Comparison of ENCODE assay signal across 12 mouse cellular contexts in genomic region chr16:38688531-38689264, GRCm38 (mm10). TPM values are rescaled to one million over a fixed set of nuclear protein-coding genes. Genes with fewer than 3 reads are reported as not detected.
DNase-seq lines count a peak whose midpoint lies in the region; ATAC-seq and TF ChIP-seq lines count a peak whose summit lies in the region.
"Had no signal": no experiment of that assay in that cellular context is flagged by ENCODE, and none has a peak within 500 bp of the region (broad histone marks: within the 10 kb centered on the region; RNA-seq: fewer than 3 reads in every experiment).

No protein-coding gene starts in this region.

- no peak overlapping the region for H3K4me2 ChIP-seq in kidney, embryonic 14.5 days (replicated peaks; ENCODE audit: low read depth, low read length)
- H3K4me2 ChIP-seq: lung, embryonic 14.5 days had no signal

- 69% methylated on average over 12 of the region's 12 CpGs for WGBS in kidney, adult 2 months
- 86% methylated on average over 12 of the region's 12 CpGs for WGBS in kidney, embryonic 14.5 days

- peak; percentile 39 for DNase-seq in kidney, adult 2 months
- DNase-seq in adrenal gland, postnatal 10 days, result peak; percentile 64
- peak; percentile 71 for DNase-seq in fat pad, adult 2 months (ENCODE audit: extremely low read depth, low read depth, low spot score)
- peak; percentile 52 for DNase-seq in heart, postnatal 4 days
- no peak for DNase-seq in cerebellum, postnatal 36 days
- DNase-seq in ovary, postnatal 10 days (ENCODE audit: low spot score), result no peak
- no peak for DNase-seq in kidney, postnatal 14 days
- DNase-seq: cerebellum, adult 18-20 months; kidney, postnatal 4 days; lung, embryonic 14.5 days; thymus, adult 18-20 months had no signal

- no peaks in the 10 kb centered on the region for H3K27me3 ChIP-seq in kidney, adult 2 months (replicated peaks; ENCODE audit: control insufficient read depth, insufficient read depth, low read length)
- no peaks in the 10 kb centered on the region for H3K27me3 ChIP-seq in kidney, embryonic 14.5 days (ENCODE audit: control insufficient read depth, insufficient read depth, low read length)

- no peak overlapping the region for H3K9ac ChIP-seq in kidney, embryonic 14.5 days (ENCODE audit: low read depth, low read length)
- H3K9ac ChIP-seq: lung, embryonic 14.5 days had no signal

- no peak overlapping the region for H3K4me3 ChIP-seq in kidney, adult 2 months (ENCODE audit: insufficient read depth, low read depth, low read length)
- H3K4me3 ChIP-seq in kidney, embryonic 14.5 days (ENCODE audit: low read length), result no peak overlapping the region

- no peak for ATAC-seq in kidney, embryonic 14.5 days (ENCODE audit: low FRiP score, low TSS enrichment)

- no peaks in the 10 kb centered on the region for H3K4me1 ChIP-seq in kidney, adult 2 months (ENCODE audit: control insufficient read depth, insufficient read depth, low read length)
- H3K4me1 ChIP-seq in kidney, embryonic 14.5 days (ENCODE audit: control insufficient read depth, insufficient read depth, low read length), result peaks cover 16% of the 10 kb centered on the region; the same call in 1 of the 2 replicates

- no peak for TF ChIP-seq CTCF in kidney, adult 2 months (conservative IDR thresholded peaks at IDR 0.05; ENCODE audit: insufficient read depth, insufficient read length, low read depth, low read length)

- no peak for TF ChIP-seq POLR2A in kidney, adult 2 months (IDR thresholded peaks at IDR 0.05; ENCODE audit: low read depth, low read length)

- H3K36me3 ChIP-seq in kidney, adult 2 months (ENCODE audit: control insufficient read depth, insufficient read depth, low read length), result no peaks in the 10 kb centered on the region
- H3K36me3 ChIP-seq in kidney, embryonic 14.5 days (ENCODE audit: control insufficient read depth, insufficient read depth, low read length), result no peaks in the 10 kb centered on the region

- H3K27ac ChIP-seq in kidney, adult 2 months (ENCODE audit: insufficient read depth, low read depth, low read length), result no peak overlapping the region
- no peak overlapping the region for H3K27ac ChIP-seq in kidney, embryonic 14.5 days (ENCODE audit: low read depth, low read length)

- H3K9me3 ChIP-seq in kidney, embryonic 14.5 days (ENCODE audit: control insufficient read depth, low read length), result no peaks in the 10 kb centered on the region

RNA-seq across cellular contexts. Expression of gene Arhgap31, which starts 24.4 kb away (rescaled TPM):
- 5.8 and 6.9 TPM in 2 replicates for polyA plus RNA-seq in kidney, adult 2 months (2012; rRNA removed)
- polyA plus RNA-seq in kidney, embryonic 14.5 days (2014; fragmentation: Nextera tagmentation; extraction: Ambion mirVana), result 7.3 and 10.0 TPM in 2 replicates
- 10 to 100 TPM; 31.6 to 36.3 TPM for total RNA-seq in adrenal gland, postnatal 10 days (2021)
- 10 to 100 TPM; 68.2 to 73.4 TPM for total RNA-seq in heart, postnatal 4 days (2021)

RNA-seq across cellular contexts. Expression of gene B4galt4, which starts 53.4 kb away (rescaled TPM):
- 5.0 and 5.4 TPM in 2 replicates for polyA plus RNA-seq in kidney, adult 2 months (2012; rRNA removed)
- polyA plus RNA-seq in kidney, embryonic 14.5 days (2014; fragmentation: Nextera tagmentation; extraction: Ambion mirVana), result 24.5 and 32.7 TPM in 2 replicates
- total RNA-seq in adrenal gland, postnatal 10 days (2021), result 10 to 100 TPM; 11.9 to 12.0 TPM
- total RNA-seq in heart, postnatal 4 days (2021), result 10 to 100 TPM; 10.1 to 13.1 TPM

Comparison
In these comparisons a context has a peak if more than half of its experiments do, and no peak if none do; other contexts are left out.
1. DNase-seq: peak in kidney, adult 2 months (single experiment), adrenal gland, postnatal 10 days (single experiment), fat pad, adult 2 months (single experiment) and heart, postnatal 4 days (single experiment); none in cerebellum, postnatal 36 days (0 of 2), ovary, postnatal 10 days (single experiment) and kidney, postnatal 14 days (single experiment).